Mouse (Mus musculus): ENCODE data around the gene Nup188.
A peak's percentile ranks its signal among the peaks of the same experiment; 100 is the strongest.

The Nup188 gene

DNA sequence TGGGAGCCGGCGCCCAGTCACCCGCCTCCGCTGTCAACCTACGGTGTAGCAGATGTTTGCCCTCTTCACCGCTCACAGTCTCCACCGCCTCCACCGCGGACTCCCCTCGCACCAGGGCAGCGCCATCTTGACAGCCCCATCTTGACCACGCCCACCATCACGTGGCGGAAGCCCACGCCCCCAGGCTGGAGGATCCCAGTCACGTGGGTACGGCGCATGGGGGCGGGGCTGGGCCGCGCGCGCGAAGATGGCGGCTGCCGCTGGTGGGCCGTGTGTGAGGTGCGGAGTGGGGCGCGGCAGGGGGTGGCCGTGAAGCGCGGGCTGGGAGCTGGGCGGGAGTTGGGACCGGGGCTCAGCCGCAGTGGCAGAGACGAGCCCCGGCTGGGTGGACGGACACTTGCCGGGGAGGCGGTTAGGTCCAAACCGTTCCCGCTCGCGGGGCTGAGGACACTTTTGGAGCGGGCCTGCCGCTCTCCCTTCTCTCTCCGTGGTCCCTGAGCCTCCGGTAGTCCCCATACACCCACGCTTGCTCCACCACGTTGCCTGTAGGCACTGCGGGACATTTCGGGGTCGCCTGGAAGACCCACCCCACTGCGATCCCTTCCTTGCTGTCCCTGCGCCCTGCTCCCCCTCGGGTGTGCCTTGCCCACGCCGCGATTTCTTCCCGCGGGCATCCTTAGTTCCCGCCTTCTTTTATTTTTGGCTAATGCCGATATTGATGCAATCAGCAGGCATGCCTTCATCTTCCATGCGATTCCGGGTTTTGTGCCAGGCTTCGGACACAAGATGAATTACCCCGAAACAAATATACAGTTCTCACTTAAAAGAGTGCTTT, at the start of gene Nup188, which contains the start of gene Dolk:
TSS of gene Nup188 (plus strand) at position 206 of the 835 bp plus-strand sequence.
TSS of gene Dolk (minus strand) at position 143 of the 835 bp plus-strand sequence.
- DNase-seq (ENCODE audit: low spot score in 2 of 2), result peak; percentile 95 to 97

DNA sequence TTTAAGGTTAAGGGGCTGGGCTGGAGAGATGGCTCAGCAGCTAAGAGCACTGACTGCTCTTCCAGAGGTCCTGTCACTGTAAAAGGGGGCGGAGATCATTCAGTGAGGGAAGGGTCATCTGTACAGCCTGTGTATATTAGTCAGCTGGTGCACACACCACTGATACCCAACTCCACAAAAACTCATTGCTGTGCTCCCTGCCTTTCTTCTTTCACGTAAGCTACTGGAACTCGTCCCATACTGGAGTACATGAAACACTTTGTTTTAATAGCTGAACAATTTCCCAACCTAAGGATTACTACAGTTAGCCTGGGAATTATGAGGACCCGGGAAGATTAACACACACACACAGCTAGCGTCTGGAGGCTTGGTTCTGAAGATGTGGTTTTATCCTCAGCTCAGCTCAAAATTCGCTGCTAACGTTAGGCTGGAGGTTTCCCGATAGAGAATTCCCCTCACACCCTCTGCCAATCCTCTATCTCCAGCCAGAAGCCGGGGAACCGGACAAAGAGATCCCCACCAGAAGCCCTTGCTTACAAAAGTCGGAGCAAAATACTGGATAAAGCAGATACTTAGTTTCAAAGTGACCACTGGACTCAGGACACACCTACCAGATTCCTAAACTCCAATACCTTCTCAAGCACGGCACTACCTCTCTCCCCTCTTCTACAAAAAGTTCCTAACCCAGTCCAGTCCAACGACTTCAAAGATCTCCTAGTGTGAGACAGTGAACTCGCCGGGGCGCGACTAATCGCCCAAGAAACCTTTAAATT, 49.6 kb upstream of the Nup188 start:
- no peak for DNase-seq (ENCODE audit: low spot score in 2 of 2)

DNA sequence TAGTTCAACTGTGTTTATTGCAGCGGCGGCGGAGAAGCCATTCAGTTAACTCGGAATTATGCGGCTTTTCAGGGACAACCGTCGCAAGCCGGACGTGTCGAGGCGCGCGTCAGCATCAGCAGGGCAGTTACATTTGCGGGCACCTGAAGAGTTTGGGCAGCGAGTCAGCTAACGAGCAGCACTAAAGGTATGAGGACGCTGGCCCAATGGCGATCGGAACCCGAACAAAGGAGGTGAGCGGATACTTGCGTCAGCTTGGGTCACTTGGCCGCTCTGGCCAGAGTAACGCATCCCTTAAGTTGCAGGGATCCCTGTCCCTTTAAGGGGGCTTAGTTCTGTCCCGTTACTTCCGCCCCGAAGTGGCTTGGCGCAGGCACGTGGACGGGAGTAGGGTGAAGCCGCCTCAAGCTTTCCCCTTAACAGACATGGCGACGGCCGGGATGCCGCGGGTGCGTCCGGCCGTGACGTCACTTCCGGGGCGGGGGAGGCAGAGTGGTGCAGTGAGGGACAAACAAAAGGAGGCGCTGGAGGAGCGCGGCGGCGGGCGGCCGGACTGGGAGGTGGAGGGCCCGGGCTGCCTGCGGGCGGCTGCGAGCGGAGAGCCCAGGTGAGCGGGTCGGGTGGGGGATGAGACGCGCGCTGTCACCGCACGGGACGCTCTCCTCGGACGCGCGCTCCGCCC, 48.9 kb upstream of the Nup188 start, which contains the start of gene Lrrc8a:
TSS of gene Lrrc8a (plus strand) at position 517 of the 682 bp plus-strand sequence.
- DNase-seq (ENCODE audit: low spot score in 2 of 2), result peak; percentile 99

DNA sequence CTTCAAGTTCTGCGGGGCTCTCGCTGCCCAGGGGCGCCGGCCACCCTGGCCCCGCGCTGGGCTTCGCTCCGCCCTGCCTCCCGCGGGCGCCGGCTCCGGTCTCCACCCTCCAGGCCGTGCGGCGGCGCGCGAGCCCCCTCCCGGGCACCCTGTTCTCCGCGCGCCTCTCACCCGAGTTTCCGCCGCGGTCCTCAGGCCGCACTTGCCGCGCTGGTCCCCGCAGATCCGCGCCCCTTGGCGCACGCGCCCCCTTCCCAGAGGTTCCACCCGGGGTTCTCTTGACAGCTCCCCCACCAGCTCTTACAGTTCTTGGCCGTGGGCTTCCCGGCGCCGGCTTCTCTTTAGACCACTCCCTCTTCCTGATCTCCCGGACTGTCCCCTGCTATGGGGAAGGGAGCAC, 48.3 kb upstream of the Nup188 start:
- DNase-seq (ENCODE audit: low spot score in 2 of 2), result peak; percentile 57 to 60

GRCm38 (mm10) chr2:30238906-30239465, 47.2 kb upstream of the Nup188 start:
- DNase-seq (ENCODE audit: low spot score in 2 of 2), result no peak

DNA sequence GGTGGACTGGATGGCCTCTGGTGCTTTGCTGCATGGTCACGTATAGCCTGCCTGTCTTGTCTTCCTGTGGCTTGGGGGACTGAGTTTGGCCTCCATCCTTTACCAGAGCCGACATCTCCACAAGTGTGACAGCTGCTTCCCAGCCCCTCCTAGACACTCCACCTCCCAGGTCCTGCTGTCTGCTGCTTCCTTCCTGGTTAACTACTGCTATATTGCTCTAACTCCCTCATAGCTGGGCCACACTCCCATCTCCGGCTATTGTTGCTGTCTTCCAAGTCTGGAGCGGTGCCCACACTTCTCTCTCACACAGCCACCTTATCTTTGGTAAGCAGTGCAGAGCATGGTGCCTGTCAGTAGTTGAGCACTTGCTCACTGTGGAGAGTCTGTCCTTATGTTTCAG, 46.4 kb upstream of the Nup188 start:
- no peak for DNase-seq (ENCODE audit: low spot score in 2 of 2)

GRCm38 (mm10) chr2:30240267-30240666, 45.9 kb upstream of the Nup188 start, which contains the start of gene Gm28035:
Gene Gm28035, plus strand, starts transcription at chr2:30240567.
- no peak for DNase-seq (ENCODE audit: low spot score in 2 of 2)

DNA sequence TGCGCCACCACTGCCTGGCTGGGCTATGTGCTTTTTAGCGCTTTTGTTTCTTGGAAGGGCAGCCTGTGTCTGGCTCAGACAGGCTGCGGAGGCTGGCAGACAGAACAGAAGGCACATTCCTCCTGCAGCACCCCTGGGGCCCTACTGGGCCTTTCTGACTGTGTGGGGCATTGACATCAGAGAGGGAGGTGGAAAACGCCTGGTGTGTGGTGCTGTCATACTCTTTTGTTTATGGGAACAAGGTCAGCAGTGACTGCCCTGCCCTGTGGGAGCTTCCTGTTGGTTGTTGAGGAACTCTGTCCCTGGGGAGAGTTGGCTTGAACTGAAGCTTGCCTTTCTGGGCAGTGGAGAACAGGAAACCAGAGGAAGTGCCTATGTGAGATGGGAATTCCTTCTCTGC, 43.7 kb upstream of the Nup188 start:
- no peak for DNase-seq (ENCODE audit: low spot score in 2 of 2)

DNA sequence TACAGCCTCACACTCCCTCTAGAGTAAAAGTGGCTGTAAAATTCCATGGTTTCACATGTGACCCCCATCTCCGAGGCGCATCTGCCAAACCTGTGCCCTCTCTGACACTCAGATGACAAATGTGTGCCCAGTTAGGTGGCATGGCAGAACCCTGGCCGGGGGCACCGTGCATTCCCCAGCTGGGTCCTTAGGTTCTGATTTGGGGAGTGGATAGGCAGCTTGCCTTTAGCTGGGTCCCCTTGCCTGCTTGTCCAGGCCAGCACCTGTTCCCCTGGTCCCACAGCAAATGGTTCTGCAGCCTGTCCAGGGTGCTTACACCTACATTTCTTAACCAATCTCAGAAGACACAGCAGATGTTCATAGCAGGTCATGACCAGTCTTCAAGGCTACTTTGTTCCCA, 42.8 kb upstream of the Nup188 start:
- DNase-seq (ENCODE audit: low spot score in 2 of 2), result no peak

DNA sequence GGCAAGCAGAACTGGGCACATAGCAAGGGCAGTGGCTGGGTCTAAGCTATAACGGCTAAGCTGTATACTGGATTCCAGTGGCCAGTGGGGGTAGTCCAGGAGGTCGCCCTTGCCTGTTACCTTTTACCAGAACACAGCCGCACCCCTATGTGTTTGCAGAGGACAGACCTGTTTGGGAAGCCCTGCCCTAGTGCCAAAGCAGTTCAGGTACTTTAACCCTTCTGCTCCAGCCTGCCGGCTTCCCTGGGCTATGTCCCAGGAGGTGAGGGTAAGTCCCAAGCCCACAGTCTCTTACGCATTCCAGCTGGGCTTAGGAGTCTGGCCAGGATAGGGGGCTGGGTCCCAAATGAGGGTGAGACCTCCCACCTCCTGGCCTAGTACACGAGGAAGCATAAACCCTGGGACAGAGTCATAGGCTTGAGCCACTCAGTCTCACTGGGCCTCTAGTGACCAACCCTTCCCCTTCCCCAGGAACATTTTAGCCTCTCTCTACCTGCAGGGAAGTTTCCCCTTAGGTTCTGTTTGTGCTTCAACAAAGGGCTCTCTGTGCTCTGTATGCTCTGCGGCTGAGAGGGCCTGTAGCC, 41.5 kb upstream of the Nup188 start:
- DNase-seq (ENCODE audit: low spot score in 2 of 2), result no peak

GRCm38 (mm10) chr2:30247036-30247435, 39.2 kb upstream of the Nup188 start:
- no peak for DNase-seq (ENCODE audit: low spot score in 2 of 2)

DNA sequence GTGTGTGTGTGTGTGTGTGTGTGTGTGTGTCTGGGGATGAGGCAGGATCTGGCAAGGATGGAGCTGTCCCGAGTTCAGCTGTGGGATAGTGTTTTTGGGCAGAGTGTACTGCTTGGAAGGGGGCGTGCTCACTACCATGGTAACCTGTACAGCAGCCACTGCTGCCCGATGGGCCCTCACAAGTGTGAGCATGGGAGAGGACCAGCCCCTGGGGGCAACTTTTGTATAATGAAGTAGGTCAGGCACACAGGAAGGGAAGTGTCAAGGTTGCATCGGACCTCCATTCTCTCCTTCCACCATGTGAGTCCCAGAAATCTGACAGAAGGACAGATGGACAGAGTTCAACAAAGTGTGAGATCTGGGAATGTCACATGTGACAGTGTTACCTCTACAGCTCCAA, 38.5 kb upstream of the Nup188 start:
- DNase-seq (ENCODE audit: low spot score in 2 of 2), result no peak

DNA sequence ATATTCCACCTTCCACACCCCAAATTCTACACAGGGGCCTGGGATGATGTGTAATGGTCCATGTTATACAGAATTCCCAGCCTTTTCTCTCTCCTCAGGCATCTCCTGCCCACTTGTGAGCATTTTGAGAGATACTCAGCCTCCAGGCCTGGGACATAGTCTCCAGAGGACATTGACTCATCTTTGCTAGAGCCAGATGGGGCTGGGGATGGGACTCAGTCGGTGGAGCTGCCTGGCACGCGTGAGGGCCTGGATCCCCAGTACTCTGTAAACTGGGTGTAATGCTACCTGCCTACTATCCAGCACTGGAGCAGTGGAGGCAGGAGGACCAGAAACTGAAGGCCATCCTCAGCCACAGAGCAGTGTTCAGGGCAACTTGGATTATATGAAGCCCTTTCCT, 37.0 kb upstream of the Nup188 start:
- no peak for DNase-seq (ENCODE audit: low spot score in 2 of 2)

- DNase-seq (ENCODE audit: low spot score in 2 of 2), result no peak
Measured at GRCm38 (mm10) chr2:30250166-30251128, 35.8 kb upstream of the Nup188 start.

- DNase-seq (ENCODE audit: low spot score in 2 of 2), result no peak
Measured at GRCm38 (mm10) chr2:30251417-30252104, 34.6 kb upstream of the Nup188 start.

- DNase-seq (ENCODE audit: low spot score in 2 of 2), result peak in 1 of 2 experiments; percentile 41
Measured at GRCm38 (mm10) chr2:30252521-30252920, 33.7 kb upstream of the Nup188 start.

DNA sequence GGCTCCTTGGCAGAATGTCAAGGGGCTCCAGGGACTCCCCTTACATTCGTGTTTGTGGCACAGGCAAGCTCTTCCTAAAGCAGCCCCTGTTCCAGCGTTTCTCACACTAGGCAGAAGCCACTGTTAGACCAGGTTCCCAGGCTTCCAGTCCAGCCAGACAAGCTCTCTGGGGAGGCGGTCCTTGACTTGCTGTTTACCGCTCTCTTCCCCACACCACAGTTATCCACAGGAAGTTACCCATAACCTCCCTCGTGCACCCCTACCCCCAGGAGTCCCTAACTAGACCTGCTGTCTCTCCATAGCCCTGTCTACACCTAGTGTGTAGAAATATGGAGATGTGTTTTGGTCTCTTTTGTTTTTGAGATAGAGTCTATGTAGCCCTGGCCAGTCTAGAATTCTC, 32.4 kb upstream of the Nup188 start:
- no peak for DNase-seq (ENCODE audit: low spot score in 2 of 2)

DNA sequence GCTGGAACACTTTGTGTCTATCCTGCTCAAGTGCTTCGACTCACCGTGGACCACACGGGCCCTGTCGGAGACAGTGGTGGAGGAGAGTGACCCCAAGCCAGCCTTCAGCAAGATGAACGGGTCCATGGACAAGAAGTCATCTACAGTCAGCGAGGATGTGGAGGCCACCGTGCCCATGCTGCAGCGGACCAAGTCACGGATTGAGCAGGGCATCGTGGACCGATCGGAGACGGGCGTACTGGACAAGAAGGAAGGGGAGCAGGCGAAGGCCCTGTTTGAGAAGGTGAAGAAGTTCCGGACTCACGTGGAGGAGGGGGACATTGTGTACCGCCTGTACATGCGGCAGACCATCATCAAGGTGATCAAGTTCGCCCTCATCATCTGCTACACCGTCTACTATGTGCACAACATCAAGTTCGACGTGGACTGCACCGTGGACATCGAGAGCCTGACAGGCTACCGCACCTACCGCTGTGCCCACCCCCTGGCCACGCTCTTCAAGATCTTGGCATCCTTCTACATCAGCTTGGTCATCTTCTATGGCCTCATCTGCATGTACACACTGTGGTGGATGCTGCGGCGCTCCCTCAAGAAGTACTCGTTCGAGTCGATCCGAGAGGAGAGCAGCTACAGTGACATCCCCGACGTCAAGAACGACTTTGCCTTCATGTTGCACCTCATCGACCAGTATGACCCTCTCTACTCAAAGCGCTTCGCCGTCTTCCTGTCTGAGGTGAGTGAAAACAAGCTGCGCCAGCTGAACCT, 30.4 kb upstream of the Nup188 start:
- no peak for DNase-seq (ENCODE audit: low spot score in 2 of 2)
